Mouse (Mus musculus): ENCODE data around the gene Ctnnbip1. TPM values are rescaled to one million over a fixed set of nuclear protein-coding genes. Genes with fewer than 3 reads are reported as not detected.

Ctnnbip1 gene
- total RNA-seq, 4 experiments from 2014 or later, result 25.3 to 34.5 (median 29.7) TPM

DNA sequence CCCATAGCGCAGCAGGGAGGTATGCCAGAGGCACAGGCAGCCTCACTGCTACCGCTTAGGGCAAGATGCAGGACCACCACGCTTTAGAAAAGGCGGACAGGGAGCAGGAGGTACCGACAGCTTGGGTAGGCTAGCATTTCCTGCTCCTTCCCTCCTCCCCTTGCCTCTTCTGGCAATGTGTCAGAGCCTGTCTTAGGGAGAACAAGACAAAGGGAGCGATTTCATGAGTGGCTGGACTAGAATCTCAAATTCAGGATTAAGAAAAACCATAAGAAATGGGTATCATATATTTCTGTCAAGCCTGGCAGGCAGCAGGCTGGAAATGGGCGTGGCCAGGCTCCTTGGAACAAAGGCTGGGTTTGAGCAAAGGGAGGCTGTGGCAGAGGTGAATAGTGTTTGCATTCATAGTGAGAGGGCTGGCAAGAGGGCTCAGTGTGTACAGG lies 44.9 kb downstream of the Ctnnbip1 start:
- no peak for DNase-seq

GRCm38 (mm10) chr4:149563941-149564361 lies 45.9 kb downstream of the Ctnnbip1 start:
- DNase-seq, result no peak

DNA sequence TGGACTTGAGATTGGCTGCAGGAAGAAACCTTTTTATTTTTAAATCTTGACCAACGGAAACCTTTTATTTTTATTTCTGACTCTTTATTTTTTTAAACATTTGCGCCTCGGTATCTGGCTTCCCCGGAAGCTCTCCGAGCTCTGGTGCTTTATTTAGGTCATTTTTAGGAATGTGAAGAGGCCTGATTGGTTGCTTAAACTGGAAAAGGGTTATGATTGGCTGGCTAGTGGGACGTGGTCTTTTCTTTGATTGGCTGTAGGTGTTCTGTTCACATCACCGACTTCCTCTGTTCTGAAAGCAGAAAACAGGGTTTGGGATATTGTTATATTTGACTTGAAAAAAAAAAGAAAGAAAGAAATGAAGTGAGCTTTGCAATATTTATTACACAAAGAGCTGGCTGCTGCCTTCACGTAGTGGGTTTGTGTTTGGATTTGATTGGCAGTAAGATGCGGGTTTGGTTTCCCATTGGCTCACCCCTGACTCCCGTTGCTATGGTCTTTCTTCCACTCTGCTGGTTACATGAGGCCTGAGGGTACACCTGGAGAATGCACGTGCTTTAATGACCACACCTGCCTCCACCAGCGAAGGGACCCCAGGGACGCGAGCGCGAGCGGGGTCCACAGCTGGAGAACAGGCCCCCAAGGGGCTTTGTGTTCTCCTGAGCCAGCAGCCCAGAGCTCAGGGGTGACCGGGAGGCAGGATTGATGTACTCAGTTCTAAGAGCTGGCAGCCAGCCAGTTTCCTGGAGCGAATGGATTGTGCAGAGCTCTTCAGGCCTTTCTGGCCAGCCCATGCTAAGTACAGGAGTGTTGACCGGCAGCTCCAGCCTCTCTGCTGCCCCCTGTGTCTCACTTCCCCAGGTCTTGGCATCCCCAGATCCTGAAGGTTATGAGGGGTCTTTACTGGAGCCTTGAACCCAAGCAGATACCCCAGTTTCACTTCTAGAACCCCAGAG lies 46.7 kb downstream of the Ctnnbip1 start:
- peak; percentile 38 for DNase-seq

GRCm38 (mm10) chr4:149567432-149568026 lies 49.5 kb downstream of the Ctnnbip1 start:
- DNase-seq, result peak; percentile 56

DNA sequence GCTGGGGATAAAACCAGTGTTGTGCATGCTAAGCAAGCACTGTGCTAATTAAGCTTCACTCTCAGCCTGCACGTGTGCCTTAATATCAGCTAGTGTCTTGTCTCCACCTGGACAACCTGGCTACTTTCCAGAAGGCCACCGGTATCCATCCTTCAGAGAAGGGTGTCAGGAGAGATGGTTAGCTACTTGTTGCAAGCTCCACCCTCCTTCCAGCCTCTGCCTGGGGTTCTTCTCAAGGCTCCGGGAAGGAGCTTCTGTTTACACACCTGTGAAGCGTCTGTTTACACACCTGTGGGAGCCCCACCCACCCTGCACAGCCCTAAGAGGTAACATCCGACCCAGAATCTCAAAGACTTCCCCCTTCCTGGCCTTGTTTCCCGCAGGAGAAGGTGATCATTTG lies 50.6 kb downstream of the Ctnnbip1 start:
- DNase-seq, result no peak

- DNase-seq, result no peak
Observed at GRCm38 (mm10) chr4:149569781-149570497, 51.9 kb downstream of the Ctnnbip1 start.

DNA sequence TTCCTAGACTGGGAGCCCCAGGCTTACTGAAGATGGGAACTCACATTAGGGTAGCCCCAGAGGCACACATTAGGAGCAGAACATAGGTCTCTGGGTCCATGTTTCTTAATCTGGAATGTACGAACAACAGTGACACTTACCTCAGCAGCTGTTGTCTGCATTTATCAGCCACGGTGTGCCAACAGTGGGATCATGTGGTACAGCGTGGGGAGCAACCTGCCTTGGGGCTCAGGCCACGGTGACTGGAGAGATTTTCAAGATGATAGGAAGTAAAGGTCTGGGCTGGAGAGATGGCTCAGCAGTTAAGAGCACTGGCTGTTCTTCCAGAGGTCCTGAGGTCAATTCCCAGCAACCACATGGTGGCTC lies 52.4 kb downstream of the Ctnnbip1 start:
- no peak for DNase-seq

DNA sequence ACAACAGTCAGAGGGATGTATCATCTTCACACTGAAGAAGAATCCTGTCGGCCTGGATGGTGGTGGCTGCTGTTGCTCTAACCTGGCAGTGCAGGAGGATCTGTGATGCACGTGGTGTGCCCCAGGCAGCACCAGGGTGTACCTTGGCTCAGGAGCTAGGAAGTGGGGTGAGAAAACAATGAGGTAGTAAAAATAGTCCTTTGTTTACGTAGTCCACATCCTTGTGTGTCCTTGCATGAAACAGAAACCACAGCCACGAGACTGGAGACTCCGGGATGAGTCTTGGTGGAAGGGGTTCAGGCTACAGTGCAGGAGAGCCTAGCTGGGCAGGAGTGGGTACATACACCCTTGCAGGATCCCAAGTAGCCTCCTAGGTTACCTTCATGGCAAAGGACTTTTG lies 53.2 kb downstream of the Ctnnbip1 start:
- DNase-seq, result no peak

DNA sequence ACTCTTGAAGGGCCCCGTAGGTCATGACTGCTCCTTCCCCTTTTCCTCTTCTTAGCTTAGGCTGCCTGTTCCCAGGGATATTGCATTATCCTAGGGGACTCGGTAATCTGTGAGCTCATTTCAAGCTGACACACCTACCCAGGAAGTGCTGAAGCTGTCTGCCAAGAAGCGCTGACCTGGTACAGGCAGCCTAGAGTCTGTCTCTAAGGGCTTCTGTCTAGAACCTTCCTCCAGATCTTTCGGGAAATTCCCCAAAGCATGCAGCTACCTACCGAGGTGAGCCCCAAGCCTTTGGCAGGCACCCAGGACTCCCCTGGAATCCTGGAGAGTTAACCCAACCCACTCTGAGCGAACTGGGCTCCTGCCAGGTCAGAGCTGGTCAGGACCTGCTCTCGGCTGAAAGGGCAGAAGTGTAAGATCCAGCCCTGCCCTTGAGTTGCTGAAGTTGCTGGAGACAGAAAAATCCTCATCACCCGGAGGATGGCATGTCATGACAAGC lies 53.7 kb downstream of the Ctnnbip1 start:
- peak; percentile 33 for DNase-seq

DNA sequence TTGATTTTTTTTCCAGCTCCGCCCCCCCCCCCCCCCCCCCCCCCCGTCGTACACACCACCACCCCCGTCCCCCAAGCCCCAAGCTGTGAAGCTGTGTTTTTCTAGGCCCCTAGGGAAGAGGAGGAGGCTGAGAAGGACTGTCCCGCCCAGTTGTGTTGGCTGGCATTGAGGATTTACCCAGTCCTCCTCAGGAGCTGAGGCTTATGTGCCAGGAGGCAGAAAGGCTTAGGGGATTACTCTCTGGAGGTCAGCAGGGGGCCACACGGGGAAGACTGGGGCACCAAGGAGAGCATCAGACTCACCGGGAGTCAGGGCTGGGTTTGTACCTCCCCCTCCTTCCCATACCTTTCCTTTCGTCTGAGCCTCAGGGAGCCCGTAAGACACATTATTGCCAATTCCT lies 54.4 kb downstream of the Ctnnbip1 start:
- DNase-seq, result no peak

- no peak for DNase-seq
Observed at GRCm38 (mm10) chr4:149572851-149573250, 54.8 kb downstream of the Ctnnbip1 start.

GRCm38 (mm10) chr4:149574391-149574821 lies 56.4 kb downstream of the Ctnnbip1 start:
- DNase-seq, result peak; percentile 29

DNA sequence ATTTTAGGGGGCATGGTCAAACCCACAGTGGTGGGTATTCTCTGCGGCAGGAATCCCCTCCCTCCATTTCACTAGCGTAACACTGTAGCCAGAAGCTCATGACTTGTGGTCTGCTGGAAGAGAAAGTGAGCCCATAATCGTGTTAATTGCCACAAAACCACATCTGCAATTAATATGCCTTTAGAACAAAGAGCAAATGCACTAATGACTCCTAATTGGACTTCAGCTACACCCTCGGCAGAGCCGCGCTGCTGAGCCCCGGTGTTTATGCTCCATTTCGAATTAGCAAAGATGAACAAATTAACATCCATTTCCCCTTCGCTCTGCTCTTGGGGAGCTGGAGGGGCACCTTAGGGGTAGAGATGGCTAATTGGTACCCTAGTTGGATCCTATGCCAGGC lies 58.0 kb downstream of the Ctnnbip1 start:
- no peak for DNase-seq

DNA sequence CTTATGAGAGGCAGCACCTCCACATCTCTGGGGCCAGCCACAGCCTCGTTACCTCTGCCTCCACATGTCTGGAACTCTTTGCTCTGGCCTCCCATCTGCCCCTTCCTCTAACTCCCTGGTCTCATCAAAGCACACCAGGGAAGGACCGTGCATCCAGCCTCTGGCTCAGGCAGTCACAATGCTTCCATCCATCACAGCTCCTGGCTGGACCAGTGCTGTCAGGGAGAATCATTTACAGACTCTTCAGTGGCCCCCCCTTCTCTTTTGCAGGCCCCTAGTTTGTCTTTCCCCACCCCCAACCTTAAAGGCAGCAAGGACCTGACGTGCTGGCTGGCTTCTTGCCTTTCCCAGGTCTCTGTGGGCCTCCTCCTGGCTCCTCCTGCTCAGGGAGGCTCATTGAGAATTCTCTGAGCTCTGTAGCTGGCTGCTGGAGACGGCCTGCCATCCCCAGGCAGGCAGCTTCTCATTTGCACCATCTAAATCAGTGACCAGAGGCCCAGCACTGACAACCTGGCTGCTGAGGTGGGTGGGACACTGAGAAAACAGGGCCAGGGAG lies 59.0 kb downstream of the Ctnnbip1 start:
- no peak for DNase-seq

GRCm38 (mm10) chr4:149578085-149578681 lies 60.1 kb downstream of the Ctnnbip1 start:
- DNase-seq, result no peak

- DNase-seq, result no peak
Observed at GRCm38 (mm10) chr4:149578831-149579230, 60.8 kb downstream of the Ctnnbip1 start.

- no peak for DNase-seq
Observed at GRCm38 (mm10) chr4:149585236-149585635, 67.2 kb downstream of the Ctnnbip1 start.

GRCm38 (mm10) chr4:149586044-149586782 lies 68.2 kb downstream of the Ctnnbip1 start, which contains the start of gene Clstn1:
Gene Clstn1 (plus strand): TSS chr4:149586468.
- no peak for DNase-seq

- DNase-seq, result no peak
Observed at GRCm38 (mm10) chr4:149586783-149587595, 69.0 kb downstream of the Ctnnbip1 start.

DNA sequence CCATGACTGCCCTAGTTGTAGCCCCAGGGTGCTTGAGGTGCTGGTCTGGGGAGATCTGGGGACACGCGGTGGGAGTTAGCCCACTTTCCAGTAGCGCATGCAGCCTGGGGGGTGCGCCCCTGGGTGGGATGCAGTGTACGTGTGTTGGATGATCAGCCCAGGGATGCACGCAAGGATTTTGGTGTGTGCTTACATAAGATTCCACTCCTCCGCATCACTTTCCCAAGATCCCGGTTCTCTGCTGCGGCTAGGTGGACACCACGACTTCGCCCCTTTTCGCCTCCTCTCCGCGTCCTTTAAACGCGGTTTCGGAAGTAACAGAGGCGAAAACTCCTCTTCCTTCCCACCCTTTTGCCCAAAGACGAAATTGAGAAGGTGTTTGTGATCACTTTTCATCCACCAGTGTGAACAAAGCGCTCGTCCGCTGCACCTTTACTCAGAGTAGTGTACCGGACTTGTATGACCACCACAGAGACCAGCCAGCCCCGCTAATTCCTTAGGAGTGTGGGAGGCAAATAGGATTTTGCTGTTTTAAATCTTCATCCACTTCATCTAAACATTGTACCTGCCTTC lies 69.6 kb downstream of the Ctnnbip1 start:
- DNase-seq, result no peak

Measured in adrenal gland, adult 8-10 months (tissue).